Mouse (Mus musculus): Measurements from ENCODE around the gene Cttnbp2.

GRCm38 (mm10) chr6:18436127-18436812 is 78.4 kb downstream of the Cttnbp2 start:
- TF ChIP-seq CTCF (IDR thresholded peaks at IDR 0.05; ENCODE audit: borderline replicate concordance, insufficient read depth, low read length) = no peak
- TF ChIP-seq POLR2A (IDR thresholded peaks at IDR 0.05; ENCODE audit: low read depth, low read length) = no peak
